In genomic region chr16:92815195-92815527, GRCm38 (mm10) we compare ENCODE assay signal across 26 mouse cellular contexts. TPM values are rescaled to one million over a fixed set of nuclear protein-coding genes. Genes with fewer than 3 reads are reported as not detected.
A peak's percentile ranks its signal among the peaks of the same experiment; 100 is the strongest.
DNase-seq lines count a peak whose midpoint lies in the region; ATAC-seq and TF ChIP-seq lines count a peak whose summit lies in the region.
"Had no signal": no experiment of that assay in that cellular context is flagged by ENCODE, and none has a peak within 500 bp of the region (broad histone marks: within the 10 kb centered on the region; RNA-seq: fewer than 3 reads in every experiment).

No protein-coding gene starts in this region.

- no peak for ATAC-seq in megakaryocyte, adult 5-6 weeks (ENCODE audit: poor library complexity, severe bottlenecking)
- peak; percentile 18 for ATAC-seq in inflammation-experienced regulatory T-cells, adult 6 months
- ATAC-seq in neural tube, embryonic 15.5 days (ENCODE audit: low FRiP score) = no peak
- ATAC-seq: forebrain, embryonic 13.5 days; forebrain, embryonic 16.5 days; hindbrain, embryonic 16.5 days; intestine, embryonic 16.5 days had no signal

- peaks cover 98% of the 10 kb centered on the region for H3K4me1 ChIP-seq in megakaryocyte, embryonic 14.5 days
- H3K4me1 ChIP-seq in CH12.LX (ENCODE audit: control insufficient read depth in 1 of 2, insufficient read depth in 2 of 2) = peaks cover 11 to 68% of the 10 kb centered on the region in 2 experiments
- H3K4me1 ChIP-seq in neural tube, embryonic 15.5 days = no peaks in the 10 kb centered on the region
- H3K4me1 ChIP-seq: forebrain, embryonic 13.5 days; heart, embryonic 15.5 days; hindbrain, embryonic 10.5 days; hindbrain, embryonic 13.5 days had no signal

- peak overlapping the region; percentile 39; the same call in 1 of the 2 replicates for H3K4me2 ChIP-seq in CH12.LX (ENCODE audit: insufficient read depth, low read depth, poor library complexity, severe bottlenecking)
- no peak overlapping the region for H3K4me2 ChIP-seq in neural tube, embryonic 15.5 days
- H3K4me2 ChIP-seq: forebrain, embryonic 13.5 days; heart, embryonic 12.5 days; heart, embryonic 15.5 days; hindbrain, embryonic 13.5 days had no signal

- DNase-seq in CH12.LX (ENCODE audit: extremely low read depth) = peak; percentile 66
- no peak for DNase-seq in cerebellum, adult 8-10 months
- DNase-seq: adrenal gland, postnatal 10 days; adrenal gland, postnatal 36 days; B cell, adult 2 months; cerebellum, adult 11 months; cerebellum, adult 9-10 months; cerebellum, postnatal 14 days; gastrocnemius, postnatal 14 days; heart, adult 11 months; heart, postnatal 10 days; heart, postnatal 36 days; kidney, adult 2 months had no signal

- peak overlapping the region; percentile 87 for H3K4me3 ChIP-seq in megakaryocyte, embryonic 14.5 days (replicated peaks)
- no peak overlapping the region for H3K4me3 ChIP-seq in CH12.LX (replicated peaks in 1 of 3; ENCODE audit: low read depth in 2 of 3, low read length in 2 of 3, poor library complexity in 1 of 3)
- no peak overlapping the region for H3K4me3 ChIP-seq in neural tube, embryonic 15.5 days (replicated peaks)
- H3K4me3 ChIP-seq: forebrain, embryonic 10.5 days; forebrain, embryonic 13.5 days; heart, embryonic 12.5 days; heart, embryonic 15.5 days; hindbrain, embryonic 10.5 days; hindbrain, embryonic 13.5 days had no signal

- TF ChIP-seq POLR2A in CH12.LX (IDR thresholded peaks at IDR 0.05; ENCODE audit: low read depth, low read length) = no peak

- no peak overlapping the region for H3K9ac ChIP-seq in CH12.LX (ENCODE audit: insufficient read depth, low read depth)
- H3K9ac ChIP-seq in neural tube, embryonic 15.5 days (replicated peaks) = no peak overlapping the region
- H3K9ac ChIP-seq: forebrain, embryonic 13.5 days; heart, embryonic 12.5 days; heart, embryonic 15.5 days; hindbrain, embryonic 13.5 days had no signal

- no peaks in the 10 kb centered on the region; the same call in 1 of the 2 replicates for H3K79me2 ChIP-seq in CH12.LX (replicated peaks; ENCODE audit: control insufficient read depth, extremely low read depth, insufficient read depth, poor library complexity, severe bottlenecking)

- peaks cover 94% of the 10 kb centered on the region for H3K36me3 ChIP-seq in megakaryocyte, embryonic 14.5 days (replicated peaks; ENCODE audit: low read length)
- peaks cover 4 to 62% of the 10 kb centered on the region in 2 experiments for H3K36me3 ChIP-seq in CH12.LX (replicated peaks in 1 of 2; ENCODE audit: control insufficient read depth in 1 of 2, insufficient read depth in 1 of 2, low read length in 1 of 2)
- no peaks in the 10 kb centered on the region for H3K36me3 ChIP-seq in neural tube, embryonic 15.5 days
- H3K36me3 ChIP-seq: forebrain, embryonic 10.5 days; heart, embryonic 12.5 days; heart, embryonic 15.5 days; hindbrain, embryonic 10.5 days; hindbrain, embryonic 13.5 days had no signal

- in situ Hi-C loops in CH12.LX (cut with MboI; ENCODE audit: low pct_ligation_motif_present, low pct_unique_long_range_greater_than_20kb, low sequenced_read_pairs) = no loop called here

- TF ChIP-seq CTCF in CH12.LX (conservative IDR thresholded peaks at IDR 0.05 in 1 of 2, IDR thresholded peaks at IDR 0.05 in 1 of 2; ENCODE audit: low read depth in 2 of 2, low read length in 2 of 2) = no peak

- H3K27me3 ChIP-seq in megakaryocyte, embryonic 14.5 days (replicated peaks) = no peaks in the 10 kb centered on the region
- H3K27me3 ChIP-seq in CH12.LX (replicated peaks) = no peaks in the 10 kb centered on the region
- 0 out of 2 replicates have a peak, but pooled peaks cover 4% of the 10 kb centered on the region for H3K27me3 ChIP-seq in neural tube, embryonic 15.5 days (replicated peaks)
- H3K27me3 ChIP-seq: forebrain, embryonic 13.5 days; hindbrain, embryonic 13.5 days had no signal

- peak; percentile 43 for TF ChIP-seq EP300 in CH12.LX (IDR thresholded peaks at IDR 0.05; ENCODE audit: low read length)

- dilution Hi-C loops in CH12.LX (cut with MboI; ENCODE audit: extremely low pct_ligation_motif_present, extremely low pct_unique_long_range_greater_than_20kb, low sequenced_read_pairs) = no loop called here

- no peaks in the 10 kb centered on the region for H3K9me3 ChIP-seq in megakaryocyte, embryonic 14.5 days
- H3K9me3 ChIP-seq in CH12.LX (replicated peaks; ENCODE audit: low read length) = no peaks in the 10 kb centered on the region
- H3K9me3 ChIP-seq in neural tube, embryonic 15.5 days (replicated peaks) = no peaks in the 10 kb centered on the region
- H3K9me3 ChIP-seq: forebrain, embryonic 10.5 days; forebrain, embryonic 13.5 days; heart, embryonic 12.5 days; heart, embryonic 15.5 days; hindbrain, embryonic 10.5 days; hindbrain, embryonic 13.5 days had no signal

- whole genome bisulfite sequencing in neural tube, embryonic 15.5 days = 75% methylated on average over 2 of the region's 2 CpGs

- no peak overlapping the region for H3K27ac ChIP-seq in CH12.LX (ENCODE audit: insufficient read depth, low read depth)
- H3K27ac ChIP-seq in neural tube, embryonic 15.5 days (replicated peaks) = no peak overlapping the region
- H3K27ac ChIP-seq: forebrain, embryonic 13.5 days; heart, embryonic 15.5 days; hindbrain, embryonic 10.5 days; hindbrain, embryonic 13.5 days had no signal

- TF ChIP-seq RAD21 in CH12.LX (IDR thresholded peaks at IDR 0.05; ENCODE audit: low read depth, low read length) = no peak

TF ChIP-seq in CH12.LX, 34 proteins besides CTCF, POLR2A, EP300 and RAD21:
- peak; percentile 24; the same call in 1 of the 2 replicates for TF ChIP-seq ETS1 (conservative IDR thresholded peaks at IDR 0.05; ENCODE audit: low read depth, low read length)
- 0 out of 2 replicates have a peak, but pooled peaks have one; percentile 15 for TF ChIP-seq RCOR1 (conservative IDR thresholded peaks at IDR 0.05; ENCODE audit: low read depth, low read length)
- TF ChIP-seq MAFK (IDR thresholded peaks at IDR 0.05; ENCODE audit: insufficient replicate concordance, low read length) = no peak
- no peak for TF ChIP-seq E2F4 (IDR thresholded peaks at IDR 0.05; ENCODE audit: insufficient replicate concordance, low read depth, low read length)
- peak; percentile 40; the same call in 1 of the 2 replicates for TF ChIP-seq IRF4 (IDR thresholded peaks at IDR 0.05; ENCODE audit: low read depth, low read length)
- peak; percentile 7; the same call in 1 of the 2 replicates for TF ChIP-seq MEF2A (IDR thresholded peaks at IDR 0.05; ENCODE audit: borderline replicate concordance, low read depth, low read length)
- TF ChIP-seq TCF12 (IDR thresholded peaks at IDR 0.05; ENCODE audit: low read depth, low read length) = 0 out of 2 replicates have a peak, but pooled peaks have one; percentile 35
- TF ChIP-seq ELF1 (IDR thresholded peaks at IDR 0.05; ENCODE audit: low read depth, low read length) = peak; percentile 55; the same call in 1 of the 2 replicates
- TF ChIP-seq ZKSCAN1 (IDR thresholded peaks at IDR 0.05; ENCODE audit: borderline replicate concordance, low read depth, low read length) = no peak
- TF ChIP-seq USF2 (conservative IDR thresholded peaks at IDR 0.05; ENCODE audit: low read depth, low read length) = no peak

RNA-seq across cellular contexts. Expression of gene Runx1, which starts 10.8 kb away (rescaled TPM):
- 322 and 895 TPM in 2 replicates for polyA plus RNA-seq in megakaryocyte, embryonic 14.5 days (2012; ENCODE audit: insufficient read depth, low replicate concordance)
- total RNA-seq in megakaryocyte, adult 5-6 weeks (2015) = 93.4 and 112 TPM in 2 replicates
- 44.7 and 61.5 TPM in 2 replicates for total RNA-seq in megakaryocyte, adult 5-6 weeks (2017)
- total RNA-seq in CH12.LX (2012; rRNA removed) (4.7 and 5.9 TPM in 2 replicates), CH12.LX (2014; rRNA removed) (3.1 and 3.2 TPM in 2 replicates)
- 9.1 and 10.9 TPM in 2 replicates for polyA plus RNA-seq in CH12.LX (2012; ENCODE audit: insufficient read length, low read depth)
- 10 to 100 TPM; 28.0 to 47.0 (median 44.5) TPM for polyA plus RNA-seq in inflammation-experienced regulatory T-cells, adult 6 months (2017; shearing (Covaris generic))
- polyA plus RNA-seq in neural tube, embryonic 15.5 days (2015; fragmentation: Nextera tagmentation; extraction: Ambion mirVana) = 2.9 and 12.2 TPM in 2 replicates
